8 mouse cellular contexts compared by ENCODE assay signal in the genomic region with DNA sequence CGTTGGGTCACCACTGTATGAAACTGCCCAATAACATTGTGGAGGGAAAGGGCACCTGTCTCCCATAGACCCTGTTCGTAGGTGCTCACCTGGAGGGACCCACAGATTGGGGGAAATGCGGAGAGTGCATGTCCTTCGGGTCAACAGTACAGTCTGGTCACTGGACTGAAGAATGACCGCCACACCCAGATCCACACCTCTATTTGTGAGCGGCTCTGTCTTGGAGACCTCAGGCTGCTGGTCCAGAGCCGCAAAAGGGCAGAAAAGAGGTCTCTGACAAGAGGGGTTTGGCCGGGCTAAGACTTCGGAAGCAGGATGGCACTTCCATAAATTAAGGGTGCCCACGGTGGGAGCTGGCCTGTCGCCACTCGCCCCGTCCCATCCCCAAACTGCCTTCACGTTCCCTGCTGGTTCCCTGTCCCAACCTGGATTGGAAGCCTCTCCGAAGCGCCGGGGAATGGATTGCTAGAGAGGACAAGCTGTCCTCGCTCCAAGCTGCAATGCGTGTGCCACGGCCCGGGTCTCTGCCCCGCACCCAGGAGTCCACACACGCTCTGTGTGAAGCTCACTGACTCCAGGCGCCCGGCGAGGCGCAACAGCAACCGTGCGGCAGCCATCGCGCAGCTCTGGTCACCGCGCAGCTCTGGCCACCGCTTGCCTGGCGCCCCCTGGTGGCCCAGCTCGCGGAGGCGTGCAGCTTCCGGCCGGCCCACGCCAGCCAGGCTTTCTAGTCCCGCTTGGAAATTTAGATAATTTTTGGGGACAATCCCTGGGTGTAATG. TPM values are rescaled to one million over a fixed set of nuclear protein-coding genes. Genes with fewer than 3 reads are reported as not detected.
DNase-seq lines count a peak whose midpoint lies in the region; ATAC-seq and TF ChIP-seq lines count a peak whose summit lies in the region.

A gene (minus strand): TSS at position 660 of the 781 bp plus-strand sequence.

- peak; percentile 84 for TF ChIP-seq CTCF in ES-Bruce4 (IDR thresholded peaks at IDR 0.05; ENCODE audit: low read depth, low read length)
- peak; percentile 98 for TF ChIP-seq CTCF in liver, postnatal 0 days (IDR thresholded peaks at IDR 0.05; ENCODE audit: low read depth)
- peak; percentile 97 for TF ChIP-seq CTCF in stomach, postnatal 0 days (IDR thresholded peaks at IDR 0.05; ENCODE audit: low read depth)

- peaks cover 7% of the 10 kb centered on the region for H3K4me1 ChIP-seq in ES-Bruce4 (ENCODE audit: control insufficient read depth, insufficient read depth, low read length)
- H3K4me1 ChIP-seq in forebrain, embryonic 13.5 days, result peaks cover 7% of the 10 kb centered on the region
- H3K4me1 ChIP-seq in liver, postnatal 0 days (ENCODE audit: insufficient read depth), result peaks cover 11% of the 10 kb centered on the region
- H3K4me1 ChIP-seq in neural tube, embryonic 13.5 days (replicated peaks), result peaks cover 12% of the 10 kb centered on the region; the same call in 1 of the 2 replicates
- no peaks in the 10 kb centered on the region for H3K4me1 ChIP-seq in stomach, postnatal 0 days (replicated peaks; ENCODE audit: control insufficient read depth, insufficient read depth)

- H3K4me2 ChIP-seq in forebrain, embryonic 13.5 days, result peak within 1 kb of the TSS; percentile 90
- peak within 1 kb of the TSS; percentile 93 for H3K4me2 ChIP-seq in liver, postnatal 0 days (ENCODE audit: low read depth, low read length)
- peak within 1 kb of the TSS; percentile 84 for H3K4me2 ChIP-seq in neural tube, embryonic 13.5 days
- peak within 1 kb of the TSS; percentile 91 for H3K4me2 ChIP-seq in stomach, postnatal 0 days (replicated peaks; ENCODE audit: low read depth)

- peaks cover 19% of the 10 kb centered on the region for H3K36me3 ChIP-seq in ES-Bruce4 (ENCODE audit: control insufficient read depth, insufficient read depth, low read length, poor library complexity, severe bottlenecking)
- peaks cover 56% of the 10 kb centered on the region for H3K36me3 ChIP-seq in forebrain, embryonic 13.5 days (ENCODE audit: poor library complexity, severe bottlenecking)
- H3K36me3 ChIP-seq in liver, postnatal 0 days (replicated peaks; ENCODE audit: insufficient read depth, low read length), result peaks cover 44% of the 10 kb centered on the region
- peaks cover 67% of the 10 kb centered on the region for H3K36me3 ChIP-seq in neural tube, embryonic 13.5 days
- H3K36me3 ChIP-seq in stomach, postnatal 0 days (ENCODE audit: control insufficient read depth, insufficient read depth, low read length), result peaks cover 30% of the 10 kb centered on the region

- peak; percentile 77 for ATAC-seq in cerebellum, adult (ENCODE audit: insufficient number of reproducible peaks, low FRiP score, low TSS enrichment)
- ATAC-seq in forebrain, embryonic 13.5 days, result peak; percentile 90
- peak; percentile 86 for ATAC-seq in liver, postnatal 0 days
- ATAC-seq in neural tube, embryonic 13.5 days (ENCODE audit: low read depth), result peak; percentile 83
- ATAC-seq in stomach, postnatal 0 days (ENCODE audit: low FRiP score, low TSS enrichment), result peak; percentile 88

- H3K4me3 ChIP-seq in ES-Bruce4 (ENCODE audit: low read depth, low read length), result peak within 1 kb of the TSS; percentile 68
- H3K4me3 ChIP-seq in forebrain, embryonic 13.5 days, result peak within 1 kb of the TSS; percentile 51
- H3K4me3 ChIP-seq in liver, postnatal 0 days (ENCODE audit: low read depth, low read length), result peak within 1 kb of the TSS; percentile 50
- peak within 1 kb of the TSS; percentile 45 for H3K4me3 ChIP-seq in neural tube, embryonic 13.5 days
- peak within 1 kb of the TSS; percentile 48 for H3K4me3 ChIP-seq in stomach, postnatal 0 days (ENCODE audit: low read depth, low read length)

- H3K27ac ChIP-seq in ES-Bruce4 (ENCODE audit: insufficient read depth, low read length), result no peak within 1 kb of the TSS
- H3K27ac ChIP-seq in forebrain, embryonic 13.5 days, result no peak within 1 kb of the TSS
- H3K27ac ChIP-seq in liver, postnatal 0 days (ENCODE audit: low read depth), result no peak within 1 kb of the TSS
- H3K27ac ChIP-seq in neural tube, embryonic 13.5 days (replicated peaks), result no peak within 1 kb of the TSS
- no peak within 1 kb of the TSS for H3K27ac ChIP-seq in stomach, postnatal 0 days (replicated peaks)

- peak within 1 kb of the TSS; percentile 51 for H3K9ac ChIP-seq in ES-Bruce4 (ENCODE audit: low read depth, poor library complexity, severe bottlenecking)
- peak within 1 kb of the TSS; percentile 76 for H3K9ac ChIP-seq in forebrain, embryonic 13.5 days
- peak within 1 kb of the TSS; percentile 62 for H3K9ac ChIP-seq in liver, postnatal 0 days (replicated peaks)
- H3K9ac ChIP-seq in neural tube, embryonic 13.5 days, result peak within 1 kb of the TSS; percentile 74
- peak within 1 kb of the TSS; percentile 73 for H3K9ac ChIP-seq in stomach, postnatal 0 days (ENCODE audit: low read length)

- peak; percentile 88 to 91 for DNase-seq in heart, postnatal 10 days
- DNase-seq in kidney, postnatal 4 days, result peak; percentile 91 to 94
- DNase-seq in liver, postnatal 0 days, result peak; percentile 84
- peak; percentile 83 for DNase-seq in stomach, postnatal 0 days (ENCODE audit: low spot score)

- no peaks in the 10 kb centered on the region for H3K9me3 ChIP-seq in ES-Bruce4 (replicated peaks; ENCODE audit: control insufficient read depth, insufficient read depth, low read length, poor library complexity, severe bottlenecking)
- no peaks in the 10 kb centered on the region for H3K9me3 ChIP-seq in forebrain, embryonic 13.5 days (replicated peaks)
- no peaks in the 10 kb centered on the region for H3K9me3 ChIP-seq in liver, postnatal 0 days (ENCODE audit: low read length)
- no peaks in the 10 kb centered on the region for H3K9me3 ChIP-seq in neural tube, embryonic 13.5 days
- H3K9me3 ChIP-seq in stomach, postnatal 0 days (ENCODE audit: control insufficient read depth, low read length), result no peaks in the 10 kb centered on the region

- TF ChIP-seq POLR2A in ES-Bruce4 (IDR thresholded peaks at IDR 0.05; ENCODE audit: insufficient read depth, low read length), result no peak

- 5% methylated on average over 42 of the region's 42 CpGs for WGBS in forebrain, embryonic 13.5 days
- 6% methylated on average over 42 of the region's 42 CpGs for WGBS in liver, postnatal 0 days (ENCODE audit: insufficient replicate concordance)
- 6% methylated on average over 42 of the region's 42 CpGs for WGBS in neural tube, embryonic 13.5 days
- WGBS in stomach, postnatal 0 days, result 5% methylated on average over 42 of the region's 42 CpGs

- intact Hi-C loops in heart, postnatal 10 days (cut with DNase I), result loop anchor here (2.0 to 5.0 kb wide), 2 partner anchors 41 to 161 kb away; no protein-coding TSS in a partner anchor

- TF ChIP-seq EP300 in ES-Bruce4 (IDR thresholded peaks at IDR 0.05; ENCODE audit: insufficient read depth, low read depth, low read length), result no peak
- TF ChIP-seq EP300 in liver, postnatal 0 days (IDR thresholded peaks at IDR 0.05; ENCODE audit: low read depth), result no peak
- no peak for TF ChIP-seq EP300 in stomach, postnatal 0 days (optimal IDR thresholded peaks at IDR 0.05)

- no peaks in the 10 kb centered on the region for H3K27me3 ChIP-seq in ES-Bruce4 (ENCODE audit: control insufficient read depth, insufficient read depth, low read length, poor library complexity, severe bottlenecking)
- peaks cover 12% of the 10 kb centered on the region for H3K27me3 ChIP-seq in forebrain, embryonic 13.5 days
- peaks cover 13% of the 10 kb centered on the region for H3K27me3 ChIP-seq in liver, postnatal 0 days (ENCODE audit: insufficient read depth, low read length)
- H3K27me3 ChIP-seq in neural tube, embryonic 13.5 days, result peaks cover 8% of the 10 kb centered on the region; the same call in 1 of the 2 replicates
- no peaks in the 10 kb centered on the region for H3K27me3 ChIP-seq in stomach, postnatal 0 days (ENCODE audit: control insufficient read depth, insufficient read depth, low read length)

RNA-seq across cellular contexts. Expression of the gene that starts here (rescaled TPM):
- 9.9 and 10.7 TPM in 2 replicates for polyA plus RNA-seq in ES-Bruce4 (2011; ENCODE audit: insufficient read depth, insufficient read length, low read depth, missing spikeins)
- polyA plus RNA-seq in forebrain, embryonic 13.5 days (2015; fragmentation: Nextera tagmentation; extraction: Ambion mirVana), result 6.4 and 7.2 TPM in 2 replicates
- 1 to 10 TPM; 2.5 to 3.3 TPM for total RNA-seq in heart, postnatal 10 days (2021)
- polyA plus RNA-seq in liver, postnatal 0 days (2015; fragmentation: Nextera tagmentation; extraction: Ambion mirVana), result 0.29 and 0.38 TPM in 2 replicates
- 16.2 and 17.2 TPM in 2 replicates for polyA plus RNA-seq in neural tube, embryonic 13.5 days (2015; fragmentation: Nextera tagmentation; extraction: Ambion mirVana)
- polyA plus RNA-seq in stomach, postnatal 0 days (2015; fragmentation: Nextera tagmentation; extraction: Ambion mirVana), result 7.5 and 8.2 TPM in 2 replicates

Comparison
In these comparisons a context has a peak if more than half of its experiments do, and no peak if none do; other contexts are left out.
1. Peak in DNase-seq, ATAC-seq, H3K4me3 ChIP-seq, H3K9ac ChIP-seq and H3K4me2 ChIP-seq in liver, postnatal 0 days; RNA of the gene not detected or under 1 TPM.